Mouse (Mus musculus): ENCODE data around the gene P2ry13. TPM values are rescaled to one million over a fixed set of nuclear protein-coding genes. Genes with fewer than 3 reads are reported as not detected.

The P2ry13 gene
- total and polyA plus RNA-seq, 3 experiments: 0.08 to 1.2 (median 1.2) TPM

GRCm38 (mm10) chr3:59194099-59194498, 16.6 kb downstream of the P2ry13 start:
- Histone ChIP-seq H3K36me3 (replicated peaks in 1 of 2; ENCODE audit: control insufficient read depth in 1 of 2, insufficient read depth in 1 of 2, low read length in 1 of 2) (no peaks in the 10 kb centered on the region), H3K9me3 (replicated peaks; ENCODE audit: low read length) (no peaks in the 10 kb centered on the region), H3K27me3 (replicated peaks) (no peaks in the 10 kb centered on the region), H3K4me2 (ENCODE audit: insufficient read depth, low read depth, poor library complexity, severe bottlenecking) (no peak overlapping the region), H3K4me3 (replicated peaks in 1 of 3; ENCODE audit: low read depth in 2 of 3, low read length in 2 of 3, poor library complexity in 1 of 3) (no peak overlapping the region), H3K79me2 (replicated peaks; ENCODE audit: control insufficient read depth, extremely low read depth, insufficient read depth, poor library complexity, severe bottlenecking) (no peaks in the 10 kb centered on the region), H3K27ac (ENCODE audit: insufficient read depth, low read depth) (no peak overlapping the region), H3K4me1 (ENCODE audit: control insufficient read depth in 1 of 2, insufficient read depth in 2 of 2) (no peaks in the 10 kb centered on the region), H3K9ac (ENCODE audit: insufficient read depth, low read depth) (no peak overlapping the region)
- DNase-seq (ENCODE audit: extremely low read depth): no peak
- in situ Hi-C loops (cut with MboI; ENCODE audit: low pct_ligation_motif_present, low pct_unique_long_range_greater_than_20kb, low sequenced_read_pairs) (no loop called here), dilution Hi-C loops (cut with MboI; ENCODE audit: extremely low pct_ligation_motif_present, extremely low pct_unique_long_range_greater_than_20kb, low sequenced_read_pairs) (no loop called here)
- TF ChIP-seq JUN (IDR thresholded peaks at IDR 0.05; ENCODE audit: insufficient read depth, low read depth, low read length) (no peak), USF1 (IDR thresholded peaks at IDR 0.05; ENCODE audit: low read depth, low read length) (no peak), E2F4 (IDR thresholded peaks at IDR 0.05; ENCODE audit: insufficient replicate concordance, low read depth, low read length) (no peak), TBP (conservative IDR thresholded peaks at IDR 0.05; ENCODE audit: low read depth, low read length) (no peak), EP300 (IDR thresholded peaks at IDR 0.05; ENCODE audit: low read length) (no peak), ELF1 (IDR thresholded peaks at IDR 0.05; ENCODE audit: low read depth, low read length) (no peak), KAT2A (IDR thresholded peaks at IDR 0.05; ENCODE audit: insufficient replicate concordance, low read length) (no peak), ZKSCAN1 (IDR thresholded peaks at IDR 0.05; ENCODE audit: borderline replicate concordance, low read depth, low read length) (no peak), CHD2 (IDR thresholded peaks at IDR 0.05; ENCODE audit: low read length) (no peak), MAX (IDR thresholded peaks at IDR 0.05; ENCODE audit: low read length) (no peak), TCF12 (IDR thresholded peaks at IDR 0.05; ENCODE audit: low read depth, low read length) (no peak), UBTF (IDR thresholded peaks at IDR 0.05; ENCODE audit: low read depth, low read length) (no peak), CHD1 (IDR thresholded peaks at IDR 0.05; ENCODE audit: low read depth, low read length) (no peak), MYC (IDR thresholded peaks at IDR 0.05; ENCODE audit: low read depth, low read length) (no peak), MAZ (IDR thresholded peaks at IDR 0.05; ENCODE audit: low read depth, low read length) (no peak), HCFC1 (IDR thresholded peaks at IDR 0.05; ENCODE audit: low read depth, low read length) (no peak), IRF4 (IDR thresholded peaks at IDR 0.05; ENCODE audit: low read depth, low read length) (no peak), GABPA (IDR thresholded peaks at IDR 0.05; ENCODE audit: insufficient replicate concordance, low read depth, low read length) (no peak), BHLHE40 (IDR thresholded peaks at IDR 0.05; ENCODE audit: low read depth, low read length) (no peak)

DNA sequence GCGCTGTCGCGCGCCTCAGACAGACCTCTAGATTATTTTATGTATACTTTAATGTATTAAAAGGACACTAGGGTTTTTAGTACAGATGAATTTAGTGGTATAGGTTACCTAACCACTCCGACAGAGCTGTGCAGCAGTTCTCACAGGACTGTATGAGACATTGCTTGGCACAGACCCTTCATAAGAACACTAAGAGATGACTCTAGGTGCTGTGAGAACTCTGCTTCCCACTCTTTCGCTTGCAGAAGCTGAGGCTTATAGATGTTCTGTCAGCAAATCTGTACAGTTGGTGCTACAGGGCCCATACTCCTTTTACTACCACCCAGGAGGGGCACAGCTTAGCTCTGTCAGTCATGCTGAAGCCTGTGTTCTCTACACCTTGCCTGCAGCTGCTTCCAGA, 19.0 kb downstream of the P2ry13 start:
- in situ Hi-C loops (cut with MboI; ENCODE audit: low pct_ligation_motif_present, low pct_unique_long_range_greater_than_20kb, low sequenced_read_pairs) (no loop called here), dilution Hi-C loops (cut with MboI; ENCODE audit: extremely low pct_ligation_motif_present, extremely low pct_unique_long_range_greater_than_20kb, low sequenced_read_pairs) (no loop called here)

More for the DNA sequence above, 19.0 kb downstream of the P2ry13 start:
- H3K4me1 ChIP-seq (ENCODE audit: control insufficient read depth in 1 of 2, insufficient read depth in 2 of 2): no peaks in the 10 kb centered on the region
- H3K36me3 ChIP-seq (replicated peaks in 1 of 2; ENCODE audit: control insufficient read depth in 1 of 2, insufficient read depth in 1 of 2, low read length in 1 of 2): no peaks in the 10 kb centered on the region
- H3K4me2 ChIP-seq (ENCODE audit: insufficient read depth, low read depth, poor library complexity, severe bottlenecking): no peak overlapping the region
- DNase-seq (ENCODE audit: extremely low read depth): no peak
- no peak overlapping the region for H3K9ac ChIP-seq (ENCODE audit: insufficient read depth, low read depth)
- H3K27ac ChIP-seq (ENCODE audit: insufficient read depth, low read depth): no peak overlapping the region
- no peaks in the 10 kb centered on the region for H3K27me3 ChIP-seq (replicated peaks)
- H3K4me3 ChIP-seq (replicated peaks in 1 of 3; ENCODE audit: low read depth in 2 of 3, low read length in 2 of 3, poor library complexity in 1 of 3): no peak overlapping the region
- no peak for TF ChIP-seq KAT2A (IDR thresholded peaks at IDR 0.05; ENCODE audit: insufficient replicate concordance, low read length)
- TF ChIP-seq NRF1 (IDR thresholded peaks at IDR 0.05; ENCODE audit: low read depth, low read length): no peak
- no peak for TF ChIP-seq GABPA (IDR thresholded peaks at IDR 0.05; ENCODE audit: insufficient replicate concordance, low read depth, low read length)
- TF ChIP-seq SMC3 (IDR thresholded peaks at IDR 0.05; ENCODE audit: low read depth, low read length): no peak
- H3K9me3 ChIP-seq (replicated peaks; ENCODE audit: low read length): no peaks in the 10 kb centered on the region
- H3K79me2 ChIP-seq (replicated peaks; ENCODE audit: control insufficient read depth, extremely low read depth, insufficient read depth, poor library complexity, severe bottlenecking): no peaks in the 10 kb centered on the region

All from CH12.LX (cell line).